Mouse (Mus musculus) embryonic facial prominence, embryonic 14.5 days (tissue): ENCODE data around the gene Nbea. TPM values are rescaled to one million over a fixed set of nuclear protein-coding genes. Genes with fewer than 3 reads are reported as not detected.
A peak's percentile ranks its signal among the peaks of the same experiment; 100 is the strongest.

Source experiments
- ATAC-seq: fragments of 200-750 bp; cut with Nextera tagmentation; 2 replicates; pipeline ENCODE4 v1.8.0; 2017; ENCODE audit warnings: low read depth, moderate number of reproducible peaks, moderate TSS enrichment
- DNase-seq: peaks from one replicate; pipeline ENCODE4 v3.0.0-alpha.2; 2015; ENCODE audit warnings: low spot score
- H3K27ac ChIP-seq: fragments of 300-500 bp; sonication (generic); replicated peaks from 2 replicates; pipeline ENCODE4 v1.5.1; 2014; ENCODE audit warnings: low read depth, mild to moderate bottlenecking, low read length, moderate library complexity
- H3K27me3 ChIP-seq: fragments of 300-500 bp; sonication (generic); replicated peaks from 2 replicates; pipeline ENCODE4 v1.6.1; 2014; ENCODE audit warnings: low read length; ENCODE audit not compliant: control insufficient read depth, insufficient read depth
- H3K36me3 ChIP-seq: fragments of 300-500 bp; sonication (generic); 2 replicates; pipeline ENCODE4 v1.6.1; 2014; ENCODE audit warnings: low read length, mixed read lengths; ENCODE audit not compliant: control insufficient read depth, insufficient read depth
- H3K4me1 ChIP-seq: fragments of 300-500 bp; sonication (generic); 2 replicates; pipeline ENCODE4 v1.6.1; 2014; ENCODE audit warnings: antibody characterized with exemption, low read length; ENCODE audit not compliant: control insufficient read depth, insufficient read depth
- H3K4me2 ChIP-seq: fragments of 300-500 bp; sonication (generic); 2 replicates; pipeline ENCODE4 v1.6.1; 2014; ENCODE audit warnings: low read depth, mild to moderate bottlenecking, low read length, moderate library complexity, mixed read lengths
- H3K4me3 ChIP-seq: fragments of 300-500 bp; sonication (generic); 2 replicates; pipeline ENCODE4 v1.5.1; 2014; ENCODE audit warnings: low read depth, mild to moderate bottlenecking, low read length
- H3K9ac ChIP-seq: fragments of 300-500 bp; sonication (generic); 2 replicates; pipeline ENCODE4 v1.6.1; 2014; ENCODE audit warnings: low read depth, mild to moderate bottlenecking, low read length, moderate library complexity, mixed read lengths
- H3K9me3 ChIP-seq: fragments of 300-500 bp; sonication (generic); 2 replicates; pipeline ENCODE4 v1.6.1; 2016; ENCODE audit warnings: low read length; ENCODE audit not compliant: control insufficient read depth
- WGBS: fragments of 180-500 bp; shearing (Covaris S2); extraction: QIAGEN DNeasy Blood & Tissue Kit; methylation state at CpG from one replicate; pipeline ENCODE4 v1.1.7; 2014; 5-methylcytosine and 5-hydroxymethylcytosine counted together
- polyA plus RNA-seq: library from polyadenylated mRNA; unstranded; fragments of >200 nt; fragmentation: Nextera tagmentation; extraction: Ambion mirVana; gene quantifications from 2 replicates; pipeline ENCODE4 v1.2.1, GENCODE M21; 2014

Gene Nbea
- polyA plus RNA-seq, 1 experiment from 2014 or later, result 17.9 TPM

DNA sequence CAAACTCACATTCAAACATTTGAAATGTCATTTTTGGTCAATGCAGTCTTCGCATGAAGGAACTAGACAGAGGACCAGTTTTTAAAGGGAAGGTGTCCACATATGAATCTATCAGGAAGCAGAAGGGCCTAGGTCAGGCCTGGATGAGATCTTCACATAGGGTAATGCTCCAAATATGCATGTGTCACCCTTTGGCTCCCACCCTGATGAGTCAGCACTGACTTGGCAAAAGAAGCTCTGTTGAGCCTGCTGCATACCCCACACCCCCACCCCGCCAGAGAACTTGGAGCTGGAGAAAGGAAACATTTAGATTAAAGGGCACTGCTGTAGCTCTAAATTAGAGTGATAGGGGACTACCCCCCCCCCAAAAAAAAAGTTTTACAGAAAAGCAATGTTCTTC lies 583.2 kb downstream of the Nbea start:
- Histone ChIP-seq H3K9ac (no peak overlapping the region), H3K4me2 (no peak overlapping the region), H3K36me3 (no peaks in the 10 kb centered on the region), H3K4me1 (peaks cover 22% of the 10 kb centered on the region; the same call in 1 of the 2 replicates), H3K27ac (peak overlapping the region; percentile 76), H3K27me3 (no peaks in the 10 kb centered on the region), H3K4me3 (no peak overlapping the region), H3K9me3 (no peaks in the 10 kb centered on the region)
- DNase-seq, result peak; percentile 87
- WGBS, result 68% methylated on average over 2 of the region's 2 CpGs
- peak; percentile 80; the same call in 1 of the 2 replicates for ATAC-seq

DNA sequence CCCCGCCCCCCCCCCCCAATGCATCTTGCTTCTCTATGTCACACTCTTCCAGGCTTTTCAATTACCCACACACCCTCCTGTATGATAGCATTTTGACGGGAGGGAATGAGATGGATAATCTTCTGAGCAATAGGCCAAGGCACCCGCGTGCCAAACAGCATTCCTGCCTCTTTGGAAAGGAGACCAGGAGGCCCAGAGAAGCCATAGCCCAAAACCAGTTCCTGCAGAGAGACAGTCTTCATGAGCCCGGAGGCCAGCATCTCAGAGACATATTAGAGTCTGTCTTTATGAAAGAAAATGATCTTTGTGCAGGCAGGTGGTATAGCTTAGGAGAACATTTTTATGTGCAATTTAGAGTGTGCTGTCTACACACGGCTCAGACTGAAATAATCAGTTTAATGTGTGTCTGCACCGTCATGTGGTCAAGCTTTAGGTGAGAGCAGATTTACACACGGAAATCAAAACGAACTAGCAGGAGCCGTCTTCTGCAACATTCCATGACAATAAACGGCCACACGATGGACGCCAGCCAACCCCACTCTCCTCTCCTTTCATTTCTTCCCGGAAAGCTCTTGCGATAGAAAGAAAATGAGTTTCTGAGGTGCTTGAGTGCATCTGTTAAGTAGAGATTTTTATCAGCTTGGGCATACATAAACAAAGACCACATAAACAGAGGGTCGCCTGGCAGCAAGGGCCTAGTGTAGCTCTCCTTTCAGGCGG lies 584.0 kb downstream of the Nbea start:
- Histone ChIP-seq H3K9me3 (no peaks in the 10 kb centered on the region), H3K4me1 (peaks cover 22% of the 10 kb centered on the region; the same call in 1 of the 2 replicates), H3K36me3 (no peaks in the 10 kb centered on the region), H3K9ac (no peak overlapping the region), H3K4me2 (no peak overlapping the region), H3K4me3 (no peak overlapping the region), H3K27me3 (no peaks in the 10 kb centered on the region), H3K27ac (peak overlapping the region; percentile 76)
- DNase-seq (peak; percentile 54), ATAC-seq (peak; percentile 33; the same call in 1 of the 2 replicates)
- WGBS, result 30% methylated on average over 16 of the region's 17 CpGs

DNA sequence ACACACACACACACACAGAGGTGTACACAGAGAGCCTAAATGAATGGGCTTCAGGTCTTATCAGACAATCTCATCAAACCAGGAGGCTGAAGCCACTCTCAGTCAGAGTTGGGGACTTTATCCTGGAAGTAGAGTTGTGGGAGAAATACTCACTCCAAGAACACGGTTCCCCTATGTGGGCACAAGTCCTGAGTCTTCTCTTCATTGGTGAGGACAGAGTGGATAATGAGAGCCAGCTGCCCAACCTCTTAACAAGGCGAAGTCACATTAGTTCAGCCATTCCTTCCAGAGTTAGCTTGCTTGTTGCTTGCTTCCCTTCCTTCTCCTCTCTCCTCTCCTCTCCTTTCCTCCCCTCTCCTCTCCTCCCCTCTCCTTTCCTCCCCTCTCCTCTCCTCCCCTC lies 584.8 kb downstream of the Nbea start:
- Histone ChIP-seq H3K4me1 (peaks cover 22% of the 10 kb centered on the region; the same call in 1 of the 2 replicates), H3K9me3 (no peaks in the 10 kb centered on the region), H3K4me3 (no peak overlapping the region), H3K4me2 (no peak overlapping the region), H3K27ac (no peak overlapping the region), H3K9ac (no peak overlapping the region), H3K36me3 (no peaks in the 10 kb centered on the region), H3K27me3 (no peaks in the 10 kb centered on the region)
- 53% methylated on average over 2 of the region's 2 CpGs for WGBS
- no peak for DNase-seq
- ATAC-seq, result no peak

DNA sequence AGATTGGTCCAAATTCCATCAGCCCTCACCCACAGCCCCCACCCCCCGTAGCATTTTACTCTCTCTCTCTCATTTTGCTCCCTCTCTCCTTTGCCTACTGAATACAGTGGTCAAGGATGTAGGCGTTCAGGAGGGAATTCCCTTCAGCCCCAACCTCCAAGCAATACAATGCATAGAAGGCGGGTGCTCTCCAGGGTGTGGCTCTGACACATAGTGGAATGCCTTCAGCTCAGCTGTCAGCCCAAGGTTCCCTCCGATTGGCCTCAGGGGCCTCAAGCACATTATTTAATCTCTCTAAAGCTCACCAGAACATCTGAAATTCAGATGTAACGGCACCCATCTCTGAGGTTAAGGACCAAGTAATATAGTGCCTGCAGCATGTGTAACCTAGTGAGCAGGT lies 590.2 kb downstream of the Nbea start:
- no peaks in the 10 kb centered on the region for H3K36me3 ChIP-seq
- no peak overlapping the region for H3K9ac ChIP-seq
- no peak for DNase-seq
- H3K4me1 ChIP-seq, result peaks cover 20% of the 10 kb centered on the region
- 65% methylated on average over 5 of the region's 5 CpGs for WGBS
- no peak overlapping the region for H3K4me3 ChIP-seq
- H3K4me2 ChIP-seq, result no peak overlapping the region
- H3K27ac ChIP-seq, result no peak overlapping the region
- no peaks in the 10 kb centered on the region for H3K27me3 ChIP-seq
- no peaks in the 10 kb centered on the region for H3K9me3 ChIP-seq
- ATAC-seq, result no peak

DNA sequence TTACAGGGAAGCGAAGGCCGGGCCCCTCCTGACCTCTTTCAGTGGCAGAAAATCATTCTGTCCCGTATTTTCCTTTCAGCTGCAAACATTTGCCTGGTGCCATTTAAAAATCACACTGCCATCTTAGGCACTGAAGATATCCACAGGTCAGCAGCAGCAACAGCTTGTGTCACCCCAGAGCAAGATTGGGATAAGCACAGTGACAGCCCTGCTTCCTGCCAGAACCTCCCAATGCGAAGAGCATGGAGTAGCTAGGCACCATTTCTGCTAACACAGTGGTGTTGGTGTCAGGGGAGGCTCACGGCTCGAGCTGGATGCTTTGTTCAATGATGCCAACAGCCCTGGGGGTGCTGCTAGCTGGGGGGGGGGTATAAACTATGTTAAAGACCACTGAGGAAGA lies 592.8 kb downstream of the Nbea start:
- 57% methylated on average over 6 of the region's 6 CpGs for WGBS
- no peaks in the 10 kb centered on the region for H3K36me3 ChIP-seq

DNA sequence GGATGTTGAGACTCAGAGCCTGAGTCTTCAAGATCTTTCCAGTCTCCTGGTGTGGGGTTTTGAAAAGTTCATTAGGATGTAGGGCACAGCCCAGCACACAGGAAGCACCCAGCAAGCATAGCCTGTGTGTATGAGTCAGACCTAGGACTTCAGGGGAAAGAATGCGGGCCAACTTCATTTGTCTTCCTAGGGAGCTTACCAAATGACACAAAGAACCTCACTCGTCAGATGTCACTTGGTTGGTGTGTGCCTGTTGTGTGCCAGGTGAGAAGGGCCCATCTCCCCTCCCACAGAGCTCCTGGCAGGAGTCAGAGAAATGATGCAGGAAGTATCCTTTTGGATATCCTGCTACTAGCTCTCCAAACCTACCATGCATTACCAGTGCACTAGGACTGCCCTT lies 593.2 kb downstream of the Nbea start:
- peaks cover 31% of the 10 kb centered on the region for H3K4me1 ChIP-seq
- H3K36me3 ChIP-seq, result no peaks in the 10 kb centered on the region
- no peak for DNase-seq
- 83% methylated on average over 2 of the region's 2 CpGs for WGBS
- no peak for ATAC-seq
- no peak overlapping the region for H3K4me3 ChIP-seq
- no peak overlapping the region for H3K4me2 ChIP-seq
- no peaks in the 10 kb centered on the region for H3K27me3 ChIP-seq
- no peaks in the 10 kb centered on the region for H3K9me3 ChIP-seq
- no peak overlapping the region for H3K27ac ChIP-seq
- H3K9ac ChIP-seq, result no peak overlapping the region

More for the DNA sequence above, 592.8 kb downstream of the Nbea start:
- H3K4me2 ChIP-seq, result no peak overlapping the region
- DNase-seq (no peak), ATAC-seq (no peak)
- no peak overlapping the region for H3K4me3 ChIP-seq
- no peak overlapping the region for H3K27ac ChIP-seq
- H3K9me3 ChIP-seq, result no peaks in the 10 kb centered on the region
- no peak overlapping the region for H3K9ac ChIP-seq
- no peaks in the 10 kb centered on the region for H3K27me3 ChIP-seq
- peaks cover 31% of the 10 kb centered on the region for H3K4me1 ChIP-seq

DNA sequence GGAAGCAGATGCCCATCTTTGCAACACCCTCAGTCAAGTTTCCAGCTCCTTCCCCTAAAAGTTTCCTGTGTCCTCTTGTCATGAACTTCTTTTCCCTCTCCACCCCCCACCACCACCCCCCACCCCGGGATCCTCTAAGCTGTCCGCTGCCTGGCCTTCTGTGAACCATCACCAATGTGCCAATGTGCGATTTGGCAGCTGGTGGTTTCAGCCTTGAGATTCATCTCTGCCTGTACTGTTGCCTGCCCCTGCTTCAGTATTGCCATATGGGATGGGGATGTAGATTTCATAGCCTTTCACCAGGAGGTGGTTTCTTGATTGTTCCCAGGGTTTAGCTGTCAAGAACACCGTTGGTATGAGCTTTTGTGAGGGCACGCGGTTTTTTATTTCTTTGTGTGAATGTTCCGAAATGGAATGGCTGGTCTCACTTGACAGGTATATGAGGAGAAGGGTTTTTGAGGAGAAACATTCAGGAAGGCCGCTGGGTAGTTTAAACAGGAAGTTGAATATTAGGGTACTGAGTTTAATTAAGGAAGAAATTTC lies 594.0 kb downstream of the Nbea start:
- H3K4me1 ChIP-seq, result peaks cover 31% of the 10 kb centered on the region
- no peak overlapping the region for H3K9ac ChIP-seq
- H3K36me3 ChIP-seq, result no peaks in the 10 kb centered on the region
- ATAC-seq, result no peak
- no peak for DNase-seq
- H3K4me3 ChIP-seq, result no peak overlapping the region
- WGBS, result 53% methylated on average over 8 of the region's 8 CpGs
- H3K4me2 ChIP-seq, result no peak overlapping the region
- no peak overlapping the region for H3K27ac ChIP-seq
- no peaks in the 10 kb centered on the region for H3K27me3 ChIP-seq
- H3K9me3 ChIP-seq, result no peaks in the 10 kb centered on the region

DNA sequence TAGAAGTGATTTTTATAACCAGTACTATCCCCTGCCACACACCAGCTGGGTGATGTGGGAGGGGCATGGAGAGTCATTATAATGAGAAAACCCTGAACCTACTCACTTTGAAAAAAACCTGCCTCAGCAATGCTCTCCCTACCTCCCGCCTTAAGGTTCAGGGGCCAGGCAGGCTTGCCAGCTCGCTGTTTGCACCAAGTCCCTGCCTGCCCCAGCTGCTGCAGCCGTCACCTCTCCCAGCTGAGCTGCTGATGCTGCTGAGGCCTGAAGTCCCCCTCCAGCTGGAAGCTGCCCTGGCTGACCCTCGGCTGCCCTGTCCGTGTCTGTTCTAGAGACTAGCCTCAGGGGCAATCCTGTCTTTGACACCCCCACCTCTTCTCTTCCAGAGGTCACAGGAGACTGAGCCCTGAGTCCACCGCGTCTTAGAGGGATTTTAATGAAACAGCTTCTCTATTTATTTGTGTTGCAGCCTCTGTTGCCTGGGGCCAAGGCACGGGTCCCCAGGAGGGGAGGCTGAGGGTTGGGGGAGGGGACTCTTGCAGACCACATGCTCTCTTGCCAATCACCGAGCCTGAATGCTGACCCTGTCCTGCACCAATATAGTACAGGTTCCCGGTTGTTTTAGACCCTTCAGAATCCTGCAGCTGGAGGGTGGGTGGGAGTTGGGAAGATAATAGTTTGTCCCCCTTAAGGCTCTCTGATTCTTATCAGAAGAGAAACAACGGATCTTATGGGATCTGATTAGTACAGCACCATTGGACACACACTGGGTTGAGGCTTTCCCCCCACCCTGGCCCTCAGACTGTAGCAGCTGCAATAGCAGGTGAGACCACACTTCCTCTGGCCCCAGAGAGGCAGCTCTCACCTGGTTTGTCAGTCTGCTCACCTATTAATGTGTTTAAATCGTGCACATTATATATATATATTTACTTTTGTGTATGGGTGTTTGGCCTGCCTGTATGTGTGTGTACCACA lies 595.2 kb downstream of the Nbea start:
- Histone ChIP-seq H3K9me3 (no peaks in the 10 kb centered on the region), H3K36me3 (no peaks in the 10 kb centered on the region), H3K27me3 (no peaks in the 10 kb centered on the region), H3K4me3 (no peak overlapping the region), H3K4me1 (peaks cover 31% of the 10 kb centered on the region), H3K9ac (peak overlapping the region; percentile 40; the same call in 1 of the 2 replicates), H3K4me2 (no peak overlapping the region), H3K27ac (peak overlapping the region; percentile 79)
- 11% methylated on average over 12 of the region's 12 CpGs for WGBS
- ATAC-seq (peak; percentile 84), DNase-seq (peak; percentile 68)
